Mouse (Mus musculus) MEL (cell line): Measurements from ENCODE around the gene Oscar. TPM values are rescaled to one million over a fixed set of nuclear protein-coding genes. Genes with fewer than 3 reads are reported as not detected.
A peak's percentile ranks its signal among the peaks of the same experiment; 100 is the strongest.
"Not testable (repeated sequence)": the region's sequence is repeated elsewhere in the genome, so short reads cannot be mapped to it uniquely, and the experiment has no call there.

Source experiments
- DNase-seq: peaks from one replicate; pipeline ENCODE4 v3.0.0; 2011; ENCODE audit warnings: low read depth, low spot score
- H3K27ac ChIP-seq: 2 replicates; pipeline ENCODE4 v1.5.1; 2012; ENCODE audit warnings: low read depth, mild to moderate bottlenecking, control low read depth, low read length, moderate library complexity; ENCODE audit not compliant: control insufficient read depth
- H3K27me3 ChIP-seq, 2 experiments: fragments of 150-350 bp in 1 of 2; sonication (generic) in 1 of 2; 2 replicates each; pipeline ENCODE4 v1.6.1; 2012; ENCODE audit warnings: low read length in 2 of 2, mild to moderate bottlenecking in 2 of 2, improper control_type of control experiment in 1 of 2, moderate library complexity in 1 of 2; ENCODE audit not compliant: insufficient read depth in 2 of 2, control insufficient read depth in 1 of 2
- H3K36me3 ChIP-seq, 2 experiments: 2 replicates each; pipeline ENCODE4 v1.6.1; 2012 to 2014; ENCODE audit warnings: low read length in 2 of 2, improper control_type of control experiment in 1 of 2, inconsistent platforms in 1 of 2, mild to moderate bottlenecking in 1 of 2; ENCODE audit not compliant: insufficient read depth in 2 of 2, control insufficient read depth in 1 of 2
- H3K4me1 ChIP-seq, 2 experiments: fragments of 150-350 bp in 1 of 2; sonication (generic) in 1 of 2; 2 replicates each; pipeline ENCODE4 v1.6.1; 2012; ENCODE audit warnings: low read length in 2 of 2, improper control_type of control experiment in 1 of 2, mild to moderate bottlenecking in 1 of 2; ENCODE audit not compliant: insufficient read depth in 2 of 2, control insufficient read depth in 1 of 2
- H3K4me3 ChIP-seq, 2 experiments: fragments of 150-350 bp in 1 of 2; sonication (generic) in 1 of 2; 2 replicates each; pipeline ENCODE4 v1.5.1; 2012; ENCODE audit warnings: low read depth in 2 of 2, low read length in 2 of 2, mild to moderate bottlenecking in 2 of 2, moderate library complexity in 2 of 2, control low read depth in 1 of 2, improper control_type of control experiment in 1 of 2; ENCODE audit not compliant: control insufficient read depth in 1 of 2, insufficient read depth in 1 of 2
- H3K79me2 ChIP-seq: 2 replicates; pipeline ENCODE4 v1.6.1; 2012; ENCODE audit warnings: mild to moderate bottlenecking, low read length, moderate library complexity; ENCODE audit not compliant: control insufficient read depth, poor library complexity, insufficient read depth
- H3K9ac ChIP-seq: 2 replicates; pipeline ENCODE4 v1.6.1; 2012; ENCODE audit warnings: low read depth, mild to moderate bottlenecking, control low read depth, low read length, moderate library complexity; ENCODE audit not compliant: control insufficient read depth, poor library complexity, severe bottlenecking
- H3K9me3 ChIP-seq: fragments of 150-350 bp; sonication (generic); replicated peaks from 2 replicates; pipeline ENCODE4 v1.6.1; 2012; ENCODE audit warnings: mild to moderate bottlenecking, low read length, improper control_type of control experiment, moderate library complexity; ENCODE audit not compliant: insufficient read depth
- CHD1 ChIP-seq: IDR thresholded peaks from 2 replicates; pipeline ENCODE4 v1.6.1; 2012; ENCODE audit warnings: low read depth, mild to moderate bottlenecking, inconsistent platforms, low read length, improper control_type of control experiment
- CTCF ChIP-seq, 3 experiments: IDR thresholded peaks in 2 of 3; conservative IDR thresholded peaks in 1 of 3; 2 replicates each; pipeline ENCODE4 v1.5.1; 2011 to 2012; ENCODE audit warnings: low read length in 3 of 3, low read depth in 2 of 3, mild to moderate bottlenecking in 2 of 3, improper control_type of control experiment in 1 of 3, inconsistent platforms in 1 of 3, mixed read lengths in 1 of 3, moderate library complexity in 1 of 3; ENCODE audit not compliant: control insufficient read depth in 1 of 3, insufficient read depth in 1 of 3, poor library complexity in 1 of 3, severe bottlenecking in 1 of 3
- EP300 ChIP-seq, 2 experiments: IDR thresholded peaks; 2 replicates each; pipeline ENCODE4 v1.6.1; 2011; ENCODE audit warnings: improper control_type of control experiment in 2 of 2, low read length in 2 of 2, low read depth in 1 of 2, mild to moderate bottlenecking in 1 of 2
- ETS1 ChIP-seq: IDR thresholded peaks from 2 replicates; pipeline ENCODE4 v1.6.1; 2012; ENCODE audit warnings: low read depth, mild to moderate bottlenecking, inconsistent platforms, low read length, improper control_type of control experiment, moderate library complexity
- GABPA ChIP-seq: IDR thresholded peaks from 2 replicates; pipeline ENCODE4 v1.6.1; 2012; ENCODE audit warnings: low read depth, mild to moderate bottlenecking, inconsistent platforms, low read length, improper control_type of control experiment, moderate library complexity
- GATA1 ChIP-seq: IDR thresholded peaks from 2 replicates; pipeline ENCODE4 v1.6.1; 2011; ENCODE audit warnings: low read depth, low read length, improper control_type of control experiment
- MAFK ChIP-seq: IDR thresholded peaks from 2 replicates; pipeline ENCODE4 v1.6.1; 2011; ENCODE audit warnings: low read depth, mild to moderate bottlenecking, low read length, improper control_type of control experiment, borderline replicate concordance
- MAX ChIP-seq: IDR thresholded peaks from 2 replicates; pipeline ENCODE4 v1.6.1; 2011; ENCODE audit warnings: low read length, improper control_type of control experiment
- MXI1 ChIP-seq: IDR thresholded peaks from 2 replicates; pipeline ENCODE4 v1.6.1; 2011; ENCODE audit warnings: mild to moderate bottlenecking, low read depth, low read length, improper control_type of control experiment
- MYC ChIP-seq: IDR thresholded peaks from 2 replicates; pipeline ENCODE4 v1.6.1; 2011; ENCODE audit warnings: low read depth, mild to moderate bottlenecking, low read length, improper control_type of control experiment, moderate library complexity
- NRF1 ChIP-seq: IDR thresholded peaks from 2 replicates; pipeline ENCODE4 v1.6.1; 2014; ENCODE audit warnings: low read depth, mild to moderate bottlenecking, inconsistent platforms, low read length, improper control_type of control experiment, moderate library complexity; ENCODE audit not compliant: poor library complexity, insufficient read depth, severe bottlenecking
- POLR2AphosphoS5 ChIP-seq: IDR thresholded peaks from 2 replicates; pipeline ENCODE4 v1.6.1; 2012; ENCODE audit warnings: low read depth, borderline replicate concordance, mild to moderate bottlenecking, inconsistent platforms, low read length, moderate library complexity, mixed read lengths
- RAD21 ChIP-seq: IDR thresholded peaks from 2 replicates; pipeline ENCODE4 v1.6.1; 2011; ENCODE audit warnings: mild to moderate bottlenecking, low read depth, low read length, improper control_type of control experiment
- RCOR1 ChIP-seq: IDR thresholded peaks from 2 replicates; pipeline ENCODE4 v1.6.1; 2012; ENCODE audit warnings: low read depth, mild to moderate bottlenecking, inconsistent platforms, low read length, improper control_type of control experiment
- SIN3A ChIP-seq: IDR thresholded peaks from 2 replicates; pipeline ENCODE4 v1.6.1; 2012; ENCODE audit warnings: low read length, improper control_type of control experiment, inconsistent platforms
- SMC3 ChIP-seq: IDR thresholded peaks from 2 replicates; pipeline ENCODE4 v1.6.1; 2011; ENCODE audit warnings: low read depth, low read length, improper control_type of control experiment
- TAL1 ChIP-seq: IDR thresholded peaks from 2 replicates; pipeline ENCODE4 v1.6.1; 2012; ENCODE audit warnings: mild to moderate bottlenecking, inconsistent platforms, low read length, moderate library complexity, mixed read lengths
- TCF12 ChIP-seq: IDR thresholded peaks from 2 replicates; pipeline ENCODE4 v1.6.1; 2014; ENCODE audit warnings: low read depth, mild to moderate bottlenecking, inconsistent platforms, low read length, improper control_type of control experiment, moderate library complexity
- USF1 ChIP-seq: IDR thresholded peaks from 2 replicates; pipeline ENCODE4 v1.6.1; 2014; ENCODE audit warnings: low read depth, mild to moderate bottlenecking, inconsistent platforms, low read length, improper control_type of control experiment, moderate library complexity
- ZC3H11A ChIP-seq: IDR thresholded peaks from 2 replicates; pipeline ENCODE4 v1.6.1; 2012; ENCODE audit warnings: low read depth, mild to moderate bottlenecking, inconsistent platforms, low read length, improper control_type of control experiment
- ZKSCAN1 ChIP-seq: IDR thresholded peaks from 2 replicates; pipeline ENCODE4 v1.6.1; 2012; ENCODE audit warnings: low read depth, mild to moderate bottlenecking, inconsistent platforms, low read length, improper control_type of control experiment, moderate library complexity
- ZMIZ1 ChIP-seq: IDR thresholded peaks from 2 replicates; pipeline ENCODE4 v1.6.1; 2012; ENCODE audit warnings: low read depth, mild to moderate bottlenecking, inconsistent platforms, low read length, improper control_type of control experiment, moderate library complexity
- polyA plus RNA-seq, 2 experiments: library from polyadenylated mRNA; stranded (reverse) in 1 of 2; unstranded in 1 of 2; fragments of >175 nt in 1 of 2; fragments of >200 nt in 1 of 2; gene quantifications; 2 replicates each; pipeline versions ENCODE4 v1.2.1 to v1.2.4; 2012; ENCODE audit warnings: low replicate concordance in 2 of 2, low read depth in 1 of 2; ENCODE audit not compliant: insufficient read length in 2 of 2, insufficient read depth in 1 of 2, missing spikeins in 1 of 2
- total RNA-seq: library from RNA; depleted of rRNA; stranded (reverse); fragments of 300-350 nt; gene quantifications from 2 replicates; pipeline ENCODE4 v1.2.3, GENCODE M21; 2012

The Oscar gene
- total and polyA plus RNA-seq, 3 experiments: not detected

DNA sequence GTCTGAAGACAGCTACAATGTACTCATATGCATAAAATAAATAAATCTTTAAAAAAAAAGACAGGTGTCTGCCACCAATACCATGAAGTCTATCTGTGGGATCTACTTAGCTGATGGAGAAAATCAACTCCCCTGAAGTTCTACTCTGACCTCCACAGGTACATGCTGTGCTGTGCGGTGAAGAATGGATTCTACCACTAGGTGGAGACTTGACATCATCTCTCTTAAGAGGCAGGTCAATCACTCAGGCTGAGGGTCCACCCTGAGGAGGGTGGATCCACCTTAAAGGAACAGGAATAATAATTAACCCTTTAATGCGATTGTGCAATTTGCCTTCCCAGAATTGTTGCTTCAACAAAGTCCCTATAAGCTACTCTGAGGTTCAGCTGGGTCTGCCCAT lies 9.2 kb downstream of the Oscar start:
- TF ChIP-seq SMC3: peak; percentile 71
- peak; percentile 51 for TF ChIP-seq ZC3H11A
- no peak for TF ChIP-seq MYC
- peak; percentile 74 for TF ChIP-seq RAD21
- TF ChIP-seq RCOR1: no peak
- peak; percentile 45 to 80 (median 53); a peak in 5 of 6 replicates for TF ChIP-seq CTCF (IDR thresholded peaks at IDR 0.05 in 2 of 3, conservative IDR thresholded peaks at IDR 0.05 in 1 of 3; ENCODE audit: control insufficient read depth in 1 of 3, insufficient read depth in 1 of 3, low read depth in 2 of 3, low read length in 3 of 3, poor library complexity in 1 of 3, severe bottlenecking in 1 of 3)
- TF ChIP-seq GABPA: no peak
- Histone ChIP-seq H3K27me3 (0 out of 4 replicates have a peak, but pooled peaks cover 0 to 2% of the 10 kb centered on the region in 2 experiments), H3K36me3 (no peaks in the 10 kb centered on the region), H3K9me3 (no peaks in the 10 kb centered on the region), H3K79me2 (no peaks in the 10 kb centered on the region), H3K4me1 (no peaks in the 10 kb centered on the region), H3K4me3 (no peak overlapping the region), H3K9ac (no peak overlapping the region), H3K27ac (no peak overlapping the region)
- DNase-seq: peak; percentile 79

DNA sequence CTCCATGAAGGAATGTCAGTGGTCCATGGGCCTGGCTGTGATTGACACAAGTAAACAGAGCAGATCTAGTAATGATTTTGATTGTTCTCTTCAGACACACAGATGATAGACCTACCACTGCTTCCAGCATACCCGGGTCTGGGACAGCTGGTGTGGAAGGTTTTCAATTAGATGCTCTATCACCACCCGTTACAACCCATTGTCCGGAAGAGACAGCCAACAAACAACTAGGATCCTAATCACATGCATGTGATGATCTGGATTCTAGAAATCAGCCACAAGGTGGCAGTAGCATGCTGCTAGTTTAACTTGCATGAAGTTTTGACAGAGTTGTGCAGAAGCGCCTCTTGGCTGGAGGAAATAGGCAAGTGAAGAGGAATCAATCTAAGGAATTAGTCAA lies 14.8 kb downstream of the Oscar start:
- H3K9ac ChIP-seq: no peak overlapping the region
- H3K27me3 ChIP-seq: 0 out of 4 replicates have a peak, but pooled peaks cover 0 to 2% of the 10 kb centered on the region in 2 experiments
- no peak overlapping the region for H3K27ac ChIP-seq
- TF ChIP-seq NRF1: no peak
- no peak for TF ChIP-seq CHD1
- peak; percentile 40; the same call in 1 of the 2 replicates for TF ChIP-seq SIN3A
- peak; percentile 72 for TF ChIP-seq ZC3H11A
- TF ChIP-seq TCF12: no peak
- TF ChIP-seq POLR2AphosphoS5: no peak
- peak; percentile 65 for TF ChIP-seq MAX
- no peak for TF ChIP-seq TAL1
- peak; percentile 85 for TF ChIP-seq SMC3
- TF ChIP-seq CTCF (IDR thresholded peaks at IDR 0.05 in 2 of 3, conservative IDR thresholded peaks at IDR 0.05 in 1 of 3; ENCODE audit: control insufficient read depth in 1 of 3, insufficient read depth in 1 of 3, low read depth in 2 of 3, low read length in 3 of 3, poor library complexity in 1 of 3, severe bottlenecking in 1 of 3): peak; percentile 53 to 96 (median 85)
- TF ChIP-seq ETS1: no peak
- TF ChIP-seq GATA1: 0 out of 2 replicates have a peak, but pooled peaks have one; percentile 14
- peak; percentile 94 for TF ChIP-seq RAD21
- TF ChIP-seq ZKSCAN1: no peak
- no peak for TF ChIP-seq EP300 (IDR thresholded peaks at IDR 0.05; ENCODE audit: low read depth in 1 of 2, low read length in 2 of 2)
- 0 out of 2 replicates have a peak, but pooled peaks have one; percentile 36 for TF ChIP-seq MXI1
- TF ChIP-seq MYC: peak; percentile 85; the same call in 1 of the 2 replicates
- no peak for TF ChIP-seq USF1
- 0 out of 2 replicates have a peak, but pooled peaks have one; percentile 17 for TF ChIP-seq MAFK
- TF ChIP-seq GABPA: no peak
- no peak for TF ChIP-seq ZMIZ1
- TF ChIP-seq, all 39 proteins: peak for 10
- no peaks in the 10 kb centered on the region for H3K79me2 ChIP-seq
- no peaks in the 10 kb centered on the region for H3K36me3 ChIP-seq
- peak; percentile 88 for DNase-seq
- H3K4me1 ChIP-seq: no peaks in the 10 kb centered on the region
- H3K4me3 ChIP-seq: no peak overlapping the region
- H3K9me3 ChIP-seq: no peaks in the 10 kb centered on the region

DNA sequence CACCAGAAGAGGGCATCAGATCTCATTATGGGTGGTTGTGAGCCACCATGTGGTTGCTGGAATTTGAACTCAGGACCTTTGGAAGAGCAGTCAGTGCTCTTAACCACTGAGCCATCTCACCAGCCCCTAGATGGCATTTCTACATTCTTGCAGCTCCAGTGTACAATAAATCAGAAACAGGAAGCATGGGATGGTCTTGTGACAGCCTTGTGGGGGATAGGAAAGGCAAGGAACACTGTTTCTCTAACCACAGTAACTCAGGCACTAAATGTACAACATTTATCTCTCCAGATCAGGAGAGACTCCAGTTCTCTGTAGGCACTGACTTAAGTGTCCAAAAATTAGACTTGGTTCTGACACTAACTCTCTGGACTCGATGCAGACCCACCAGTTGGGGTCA lies 18.2 kb downstream of the Oscar start:
- H3K4me1 ChIP-seq, H3K9ac ChIP-seq: not testable (repeated sequence)

More for the DNA sequence above, 18.2 kb downstream of the Oscar start:
- DNase-seq, H3K4me3 ChIP-seq, H3K36me3 ChIP-seq, H3K27ac ChIP-seq, H3K79me2 ChIP-seq, H3K27me3 ChIP-seq, H3K9me3 ChIP-seq: not testable (repeated sequence)
